ENCODE assay signal across 13 mouse cellular contexts in the genomic region with DNA sequence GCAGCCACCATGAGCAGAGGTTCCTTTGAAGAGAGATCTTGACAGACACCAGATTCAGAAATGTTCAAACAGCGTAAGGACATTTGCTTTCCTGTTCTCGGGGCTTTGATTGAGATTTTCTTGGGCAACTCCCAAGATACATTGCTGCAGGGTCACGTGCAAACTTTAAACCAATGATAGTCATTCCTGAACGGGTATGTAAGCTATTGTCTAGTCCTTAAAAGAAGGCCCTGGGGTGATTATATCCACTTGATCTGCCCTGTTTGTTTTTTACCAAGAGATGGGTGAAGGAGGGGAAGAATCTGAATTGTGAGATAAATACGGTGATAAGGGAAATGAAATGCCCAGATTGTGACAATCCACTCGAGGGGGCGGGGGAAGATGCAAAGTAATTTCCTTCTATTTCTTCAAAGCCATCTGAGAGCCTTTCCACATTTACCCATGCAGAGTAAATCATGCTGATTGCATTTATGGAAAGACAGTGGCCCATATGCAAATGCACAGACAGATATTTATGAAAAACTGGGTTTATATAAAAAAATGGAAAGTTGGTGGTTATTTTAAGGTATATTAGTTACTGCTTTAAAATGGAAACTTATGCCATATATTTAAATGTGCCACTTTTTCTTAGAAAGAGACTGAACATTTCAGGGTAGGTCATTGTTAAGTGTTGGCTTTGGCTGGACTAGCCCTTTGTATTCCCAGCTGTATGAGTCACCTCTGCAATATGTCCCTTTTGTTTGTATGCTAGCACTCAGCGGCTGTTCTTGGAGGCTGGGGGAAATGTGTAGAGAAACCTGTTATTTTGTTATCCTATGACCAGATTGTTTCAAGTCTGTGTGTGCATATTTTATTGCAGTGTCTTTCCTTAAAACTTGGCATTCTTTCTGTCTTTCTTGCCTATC.
A peak's percentile ranks its signal among the peaks of the same experiment; 100 is the strongest.
DNase-seq lines count a peak whose midpoint lies in the region; ATAC-seq and TF ChIP-seq lines count a peak whose summit lies in the region.
"Had no signal": no experiment of that assay in that cellular context is flagged by ENCODE, and none has a peak within 500 bp of the region (broad histone marks: within the 10 kb centered on the region; RNA-seq: fewer than 3 reads in every experiment).

No protein-coding gene starts in this region.

- no peak for ATAC-seq in intestine, embryonic 16.5 days
- ATAC-seq in megakaryocyte, adult 5-6 weeks (ENCODE audit: poor library complexity, severe bottlenecking) = no peak
- ATAC-seq: hindbrain, postnatal 0 days; lung, postnatal 0 days had no signal

- intact Hi-C loops in heart, adult 2 months (cut with DNase I) = loop anchor here (5.0 kb wide), 1 partner anchor 34 kb away; no protein-coding TSS in a partner anchor
- intact Hi-C loops in heart, postnatal 14 days (cut with DNase I) = no loop called here

- no peaks in the 10 kb centered on the region for H3K27me3 ChIP-seq in heart, adult 2 months (ENCODE audit: control insufficient read depth, insufficient read depth, low read length)
- no peaks in the 10 kb centered on the region for H3K27me3 ChIP-seq in intestine, embryonic 16.5 days (replicated peaks; ENCODE audit: control insufficient read depth, insufficient read depth, low read length)

- H3K4me3 ChIP-seq in heart, adult 2 months = no peak overlapping the region
- no peak overlapping the region for H3K4me3 ChIP-seq in intestine, embryonic 16.5 days (ENCODE audit: low read length)
- H3K4me3 ChIP-seq: midbrain, embryonic 10.5 days had no signal

- no peak for TF ChIP-seq CTCF in heart, adult 2 months (IDR thresholded peaks at IDR 0.05)

- no peaks in the 10 kb centered on the region for H3K79me2 ChIP-seq in heart, adult 2 months (replicated peaks; ENCODE audit: control insufficient read depth, insufficient read depth, low read length)

- WGBS in heart, adult 2 months = 34% methylated on average over 8 of the region's 8 CpGs
- WGBS in intestine, embryonic 16.5 days = 68% methylated on average over 8 of the region's 8 CpGs

- no peak overlapping the region for H3K4me2 ChIP-seq in intestine, embryonic 16.5 days (ENCODE audit: low read depth, low read length)
- H3K4me2 ChIP-seq: liver, embryonic 11.5 days had no signal

- no peak for DNase-seq in heart, adult 2 months
- no peak for DNase-seq in heart, postnatal 14 days
- peak; percentile 66 for DNase-seq in Muller cell, postnatal 12 days (ENCODE audit: inconsistent ontology term)
- DNase-seq in brain, embryonic 18.5 days (ENCODE audit: low read depth, low spot score) = peak; percentile 32
- DNase-seq in left cerebral cortex, adult 18-20 months (ENCODE audit: low spot score in 2 of 2) = peak; percentile 17 to 32
- no peak for DNase-seq in adrenal gland, adult 8-10 months
- DNase-seq: gastrocnemius, postnatal 25 days had no signal

- H3K9ac ChIP-seq in heart, adult 2 months (ENCODE audit: low read depth, low read length) = no peak overlapping the region
- H3K9ac ChIP-seq in intestine, embryonic 16.5 days (ENCODE audit: low read depth, low read length) = no peak overlapping the region

- H3K27ac ChIP-seq in heart, adult 2 months = peak overlapping the region; percentile 64
- no peak overlapping the region for H3K27ac ChIP-seq in intestine, embryonic 16.5 days (ENCODE audit: low read length)
- H3K27ac ChIP-seq: hindbrain, postnatal 0 days; midbrain, embryonic 10.5 days had no signal

- no peak for TF ChIP-seq EP300 in heart, adult 2 months (IDR thresholded peaks at IDR 0.05; ENCODE audit: insufficient read depth, low read depth, low read length)

- H3K9me3 ChIP-seq in intestine, embryonic 16.5 days (ENCODE audit: control insufficient read depth, low read length) = no peaks in the 10 kb centered on the region
- H3K9me3 ChIP-seq: midbrain, embryonic 10.5 days had no signal

- peaks cover 6% of the 10 kb centered on the region for H3K36me3 ChIP-seq in heart, adult 2 months (ENCODE audit: control insufficient read depth, insufficient read depth, low read length)
- H3K36me3 ChIP-seq in intestine, embryonic 16.5 days (ENCODE audit: control insufficient read depth, insufficient read depth, low read length) = no peaks in the 10 kb centered on the region
- H3K36me3 ChIP-seq: midbrain, embryonic 10.5 days had no signal

- no peaks in the 10 kb centered on the region; the same call in 1 of the 2 replicates for H3K4me1 ChIP-seq in heart, adult 2 months (ENCODE audit: control insufficient read depth, insufficient read depth, low read length)
- H3K4me1 ChIP-seq in intestine, embryonic 16.5 days (ENCODE audit: control insufficient read depth, insufficient read depth, low read length) = no peaks in the 10 kb centered on the region
- H3K4me1 ChIP-seq: midbrain, embryonic 10.5 days had no signal

- no peak for TF ChIP-seq POLR2A in heart, adult 2 months (IDR thresholded peaks at IDR 0.05; ENCODE audit: insufficient read depth, low read depth, low read length)

Comparison
In these comparisons a context has a peak if more than half of its experiments do, and no peak if none do; other contexts are left out.
1. DNase-seq: peak in Muller cell, postnatal 12 days (single experiment), brain, embryonic 18.5 days (single experiment) and left cerebral cortex, adult 18-20 months (2 of 2); none in heart, adult 2 months (0 of 2), heart, postnatal 14 days (0 of 2) and adrenal gland, adult 8-10 months (single experiment).